Mouse (Mus musculus) olfactory bulb, adult 2 months (tissue): ENCODE measurements around the gene Apba3.

Experiments
- CTCF ChIP-seq: fragments of 200-500 bp; IDR thresholded peaks from 2 replicates; pipeline ENCODE4 v1.5.1; 2012; ENCODE audit warnings: low read depth, mild to moderate bottlenecking, low read length, moderate library complexity; ENCODE audit not compliant: insufficient read depth
- POLR2A ChIP-seq: fragments of 200-500 bp; IDR thresholded peaks from 2 replicates; pipeline ENCODE4 v1.6.1; 2012; ENCODE audit warnings: mild to moderate bottlenecking, low read depth, low read length, moderate library complexity; ENCODE audit not compliant: insufficient read depth

GRCm38 (mm10) chr10:81254886-81255285 lies 11.9 kb upstream of the Apba3 start:
- TF ChIP-seq POLR2A: no peak
- no peak for TF ChIP-seq CTCF
